Mouse (Mus musculus): ENCODE measurements around the gene Dgkk. TPM values are rescaled to one million over a fixed set of nuclear protein-coding genes. Genes with fewer than 3 reads are reported as not detected.
A peak's percentile ranks its signal among the peaks of the same experiment; 100 is the strongest.
"Not testable (repeated sequence)": the region's sequence is repeated elsewhere in the genome, so short reads cannot be mapped to it uniquely, and the experiment has no call there.

Dgkk gene
- 2.3 TPM in 2 replicates for polyA plus RNA-seq (2015; fragmentation: Nextera tagmentation; extraction: Ambion mirVana)

- H3K36me3 ChIP-seq; H3K27me3 ChIP-seq; H3K9ac ChIP-seq; ATAC-seq (replicated peaks; ENCODE audit: insufficient number of reproducible peaks, insufficient read depth, low FRiP score, low read depth); H3K4me1 ChIP-seq (replicated peaks); H3K27ac ChIP-seq; H3K9me3 ChIP-seq (replicated peaks): not testable (repeated sequence)
- WGBS = 27% methylated on average over 21 of the region's 30 CpGs
- Histone ChIP-seq H3K4me3 (peak within 1 kb of the TSS; percentile 43), H3K4me2 (peak within 1 kb of the TSS; percentile 67)
Measured at GRCm38 (mm10) chrX:6779006-6779405, at the start of gene Dgkk. TSS of gene Dgkk (plus strand) at chrX:6779306.

- 67% methylated on average over 3 of the region's 3 CpGs for WGBS
- Histone ChIP-seq H3K36me3 (no peaks in the 10 kb centered on the region), H3K4me3 (no peak overlapping the region), H3K4me2 (no peak overlapping the region), H3K27me3 (no peaks in the 10 kb centered on the region), H3K9me3 (replicated peaks) (no peaks in the 10 kb centered on the region), H3K4me1 (replicated peaks) (no peaks in the 10 kb centered on the region), H3K9ac (no peak overlapping the region), H3K27ac (no peak overlapping the region)
- ATAC-seq (replicated peaks; ENCODE audit: insufficient number of reproducible peaks, insufficient read depth, low FRiP score, low read depth) = no peak
Measured at GRCm38 (mm10) chrX:6733998-6734397, 45.1 kb upstream of the Dgkk start.

- no peak overlapping the region for H3K4me2 ChIP-seq
- no peak overlapping the region for H3K9ac ChIP-seq
- no peak overlapping the region for H3K4me3 ChIP-seq
- no peak overlapping the region for H3K27ac ChIP-seq
- no peaks in the 10 kb centered on the region for H3K4me1 ChIP-seq (replicated peaks)
- no peaks in the 10 kb centered on the region for H3K9me3 ChIP-seq (replicated peaks)
- H3K27me3 ChIP-seq = no peaks in the 10 kb centered on the region
- no peaks in the 10 kb centered on the region for H3K36me3 ChIP-seq
- ATAC-seq (replicated peaks; ENCODE audit: insufficient number of reproducible peaks, insufficient read depth, low FRiP score, low read depth) = no peak
- WGBS = 36% methylated on average over 1 of the region's 1 CpGs
Measured at GRCm38 (mm10) chrX:6750714-6751113, 28.4 kb upstream of the Dgkk start.

- Histone ChIP-seq H3K36me3 (no peaks in the 10 kb centered on the region), H3K4me1 (replicated peaks) (no peaks in the 10 kb centered on the region), H3K9ac (no peak overlapping the region)
Measured at GRCm38 (mm10) chrX:6751549-6752047, 27.5 kb upstream of the Dgkk start.

GRCm38 (mm10) chrX:6777489-6778249 is 1.4 kb upstream of the Dgkk start:
- Histone ChIP-seq H3K9ac (no peak overlapping the region), H3K9me3 (replicated peaks) (no peaks in the 10 kb centered on the region), H3K27me3 (no peaks in the 10 kb centered on the region), H3K4me3 (peak overlapping the region; percentile 43), H3K4me2 (peak overlapping the region; percentile 67), H3K36me3 (no peaks in the 10 kb centered on the region), H3K27ac (no peak overlapping the region), H3K4me1 (replicated peaks) (0 out of 2 replicates have a peak, but pooled peaks cover 5% of the 10 kb centered on the region)
- no peak for ATAC-seq (replicated peaks; ENCODE audit: insufficient number of reproducible peaks, insufficient read depth, low FRiP score, low read depth)
- WGBS = 10% methylated on average over 13 of the region's 13 CpGs

More at GRCm38 (mm10) chrX:6751549-6752047, 27.5 kb upstream of the Dgkk start:
- Histone ChIP-seq H3K4me2 (no peak overlapping the region), H3K27ac (no peak overlapping the region), H3K4me3 (no peak overlapping the region), H3K9me3 (replicated peaks) (no peaks in the 10 kb centered on the region), H3K27me3 (no peaks in the 10 kb centered on the region)
- no peak for ATAC-seq (replicated peaks; ENCODE audit: insufficient number of reproducible peaks, insufficient read depth, low FRiP score, low read depth)
- WGBS = 48% methylated on average over 6 of the region's 6 CpGs

GRCm38 (mm10) chrX:6778250-6778637 is 862 bp upstream of the Dgkk start:
- peak; percentile 77 for ATAC-seq (replicated peaks; ENCODE audit: insufficient number of reproducible peaks, insufficient read depth, low FRiP score, low read depth)
- Histone ChIP-seq H3K9ac (no peak overlapping the region), H3K4me1 (replicated peaks) (0 out of 2 replicates have a peak, but pooled peaks cover 5% of the 10 kb centered on the region), H3K27me3 (no peaks in the 10 kb centered on the region), H3K27ac (no peak overlapping the region), H3K4me2 (peak overlapping the region; percentile 67), H3K4me3 (peak overlapping the region; percentile 43), H3K9me3 (replicated peaks) (no peaks in the 10 kb centered on the region), H3K36me3 (no peaks in the 10 kb centered on the region)
- 14% methylated on average over 24 of the region's 24 CpGs for WGBS

GRCm38 (mm10) chrX:6779969-6780539 is 948 bp downstream of the Dgkk start:
- ATAC-seq (replicated peaks; ENCODE audit: insufficient number of reproducible peaks, insufficient read depth, low FRiP score, low read depth) = no peak
- Histone ChIP-seq H3K36me3 (no peaks in the 10 kb centered on the region), H3K4me2 (peak overlapping the region; percentile 62), H3K27me3 (no peaks in the 10 kb centered on the region), H3K9ac (no peak overlapping the region), H3K9me3 (replicated peaks) (no peaks in the 10 kb centered on the region), H3K27ac (no peak overlapping the region), H3K4me1 (replicated peaks) (0 out of 2 replicates have a peak, but pooled peaks cover 5% of the 10 kb centered on the region), H3K4me3 (peak overlapping the region; percentile 37)
- WGBS = 16% methylated on average over 16 of the region's 16 CpGs

GRCm38 (mm10) chrX:6832553-6832952 is 53.4 kb downstream of the Dgkk start:
- WGBS = 34% methylated on average over 2 of the region's 2 CpGs
- ATAC-seq (replicated peaks; ENCODE audit: insufficient number of reproducible peaks, insufficient read depth, low FRiP score, low read depth) = no peak
- no peak overlapping the region for H3K4me3 ChIP-seq

GRCm38 (mm10) chrX:6853466-6853865 is 74.4 kb downstream of the Dgkk start:
- Histone ChIP-seq H3K27me3 (no peaks in the 10 kb centered on the region), H3K9ac (no peak overlapping the region), H3K36me3 (no peaks in the 10 kb centered on the region), H3K27ac (no peak overlapping the region), H3K4me3 (no peak overlapping the region), H3K4me1 (replicated peaks) (no peaks in the 10 kb centered on the region), H3K9me3 (replicated peaks) (no peaks in the 10 kb centered on the region), H3K4me2 (no peak overlapping the region)
- no peak for ATAC-seq (replicated peaks; ENCODE audit: insufficient number of reproducible peaks, insufficient read depth, low FRiP score, low read depth)
- 74% methylated on average over 3 of the region's 3 CpGs for WGBS

More at GRCm38 (mm10) chrX:6832553-6832952, 53.4 kb downstream of the Dgkk start:
- H3K27ac ChIP-seq = no peak overlapping the region
- no peaks in the 10 kb centered on the region for H3K36me3 ChIP-seq
- no peaks in the 10 kb centered on the region for H3K4me1 ChIP-seq (replicated peaks)
- no peak overlapping the region for H3K9ac ChIP-seq
- no peak overlapping the region for H3K4me2 ChIP-seq
- H3K27me3 ChIP-seq = no peaks in the 10 kb centered on the region
- H3K9me3 ChIP-seq (replicated peaks) = no peaks in the 10 kb centered on the region

- Histone ChIP-seq H3K4me3 (no peak overlapping the region), H3K4me1 (replicated peaks) (no peaks in the 10 kb centered on the region), H3K9me3 (replicated peaks) (no peaks in the 10 kb centered on the region), H3K9ac (no peak overlapping the region), H3K27ac (no peak overlapping the region), H3K4me2 (no peak overlapping the region), H3K27me3 (no peaks in the 10 kb centered on the region), H3K36me3 (no peaks in the 10 kb centered on the region)
- ATAC-seq (replicated peaks; ENCODE audit: insufficient number of reproducible peaks, insufficient read depth, low FRiP score, low read depth) = no peak
- WGBS = 79% methylated on average over 5 of the region's 5 CpGs
Measured at GRCm38 (mm10) chrX:6854136-6854535, 75.0 kb downstream of the Dgkk start.

GRCm38 (mm10) chrX:6893933-6894332 is 114.8 kb downstream of the Dgkk start:
- ATAC-seq (replicated peaks; ENCODE audit: insufficient number of reproducible peaks, insufficient read depth, low FRiP score, low read depth) = no peak
- H3K27ac ChIP-seq = peak overlapping the region; percentile 34; the same call in 1 of the 2 replicates
- H3K4me2 ChIP-seq = peak overlapping the region; percentile 30
- no peaks in the 10 kb centered on the region for H3K36me3 ChIP-seq
- WGBS = 26% methylated on average over 5 of the region's 5 CpGs
- H3K9me3 ChIP-seq (replicated peaks) = no peaks in the 10 kb centered on the region
- no peaks in the 10 kb centered on the region for H3K27me3 ChIP-seq
- H3K4me1 ChIP-seq (replicated peaks) = no peaks in the 10 kb centered on the region
- H3K4me3 ChIP-seq = no peak overlapping the region
- no peak overlapping the region for H3K9ac ChIP-seq

Data from heart, embryonic 15.5 days (tissue).